Mouse (Mus musculus) frontal cortex, adult (tissue): ENCODE data around the gene Sik3.
A peak's percentile ranks its signal among the peaks of the same experiment; 100 is the strongest.

Source experiments
- ATAC-seq: cut with Nextera tagmentation; 2 replicates; pipeline ENCODE4 v1.9.2; 2017; ENCODE audit warnings: mild to moderate bottlenecking, moderate library complexity, mixed read lengths; ENCODE audit not compliant: low TSS enrichment

Sik3 gene

GRCm38 (mm10) chr9:46012091-46013008, at the start of gene Sik3, which contains the start of gene Pafah1b2:
Sik3 (plus strand) TSS chr9:46012820.
Pafah1b2 (minus strand) TSS chr9:46012690.
- ATAC-seq, result peak; percentile 78

GRCm38 (mm10) chr9:45963577-45963976, 49.0 kb upstream of the Sik3 start:
- ATAC-seq, result no peak

- ATAC-seq, result no peak
Observed at GRCm38 (mm10) chr9:45976884-45977283, 35.7 kb upstream of the Sik3 start.

DNA sequence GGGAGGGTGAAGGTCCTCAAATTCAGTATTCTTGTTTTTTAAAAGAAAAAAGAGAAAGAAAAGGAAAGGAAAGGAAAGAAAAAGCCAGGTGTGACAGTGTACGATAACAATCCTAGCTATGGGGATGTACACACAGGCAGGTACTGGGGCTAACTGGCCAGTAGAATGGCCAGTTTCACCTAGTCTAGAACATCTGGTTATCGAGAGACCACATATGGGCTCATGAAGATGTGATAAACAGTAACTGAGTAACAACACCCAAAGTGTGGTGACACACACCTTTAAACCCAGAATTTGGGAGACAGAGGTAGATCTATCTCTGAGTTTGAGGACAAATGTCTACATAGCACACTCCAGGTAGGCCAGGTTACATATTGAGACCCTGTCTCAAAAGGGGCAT, 32.8 kb upstream of the Sik3 start:
- ATAC-seq, result no peak

- ATAC-seq, result no peak
Observed at GRCm38 (mm10) chr9:45980611-45981010, 32.0 kb upstream of the Sik3 start.

- ATAC-seq, result no peak
Observed at GRCm38 (mm10) chr9:45981331-45981730, 31.3 kb upstream of the Sik3 start.

DNA sequence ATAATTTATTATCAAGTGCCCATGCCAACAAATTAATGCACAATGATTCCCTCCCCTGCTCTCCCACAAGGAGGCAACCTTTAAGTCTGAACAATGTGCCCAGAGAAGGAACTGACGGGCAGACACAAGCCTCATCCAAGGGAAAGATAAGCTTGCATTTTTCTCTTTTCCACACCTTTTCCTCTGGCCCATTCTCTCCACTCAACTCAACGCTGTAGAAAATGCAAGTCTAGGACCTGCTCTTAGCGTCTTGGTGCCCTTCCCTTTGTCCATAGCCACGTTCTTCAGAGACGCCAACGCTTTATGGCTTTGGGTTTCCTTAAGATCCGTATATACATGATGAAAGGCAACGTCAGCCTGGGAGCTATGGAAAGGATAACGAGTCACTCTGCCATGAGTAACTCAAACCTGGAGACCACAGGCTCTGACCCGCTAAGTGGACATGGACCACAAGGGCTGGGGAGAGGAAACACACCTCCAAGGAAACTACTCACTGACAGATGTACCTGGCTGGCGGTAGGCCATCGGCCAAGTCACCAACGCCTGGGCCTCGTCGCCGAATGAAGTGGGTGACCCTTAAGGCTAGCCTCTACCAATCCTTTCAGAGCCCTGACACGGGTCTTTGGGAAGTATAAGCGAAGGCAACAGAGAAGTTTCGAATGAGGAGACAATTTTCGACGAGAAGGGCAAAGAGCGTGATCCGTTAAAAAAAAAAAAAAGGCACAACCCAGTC, 28.8 kb upstream of the Sik3 start:
- ATAC-seq, result no peak

- ATAC-seq, result peak; percentile 97
Observed at GRCm38 (mm10) chr9:45984409-45985228, 28.0 kb upstream of the Sik3 start.

DNA sequence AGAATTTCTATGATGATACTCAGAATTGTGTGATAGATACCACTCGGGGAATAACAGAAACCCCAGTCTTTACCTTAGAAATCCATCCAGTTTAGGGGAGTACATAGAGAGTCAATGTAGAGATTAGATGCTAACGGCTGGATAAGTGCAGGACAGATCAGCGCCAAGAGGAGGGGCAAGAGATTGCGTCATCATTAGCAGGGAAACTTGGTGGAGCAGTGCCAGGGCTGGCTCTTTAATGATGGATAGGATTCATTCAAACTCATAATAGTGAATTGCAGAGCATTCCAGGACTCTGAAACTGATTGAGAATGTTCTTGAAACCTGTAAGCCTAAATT, 27.4 kb upstream of the Sik3 start:
- ATAC-seq, result peak; percentile 51; the same call in 1 of the 2 replicates

DNA sequence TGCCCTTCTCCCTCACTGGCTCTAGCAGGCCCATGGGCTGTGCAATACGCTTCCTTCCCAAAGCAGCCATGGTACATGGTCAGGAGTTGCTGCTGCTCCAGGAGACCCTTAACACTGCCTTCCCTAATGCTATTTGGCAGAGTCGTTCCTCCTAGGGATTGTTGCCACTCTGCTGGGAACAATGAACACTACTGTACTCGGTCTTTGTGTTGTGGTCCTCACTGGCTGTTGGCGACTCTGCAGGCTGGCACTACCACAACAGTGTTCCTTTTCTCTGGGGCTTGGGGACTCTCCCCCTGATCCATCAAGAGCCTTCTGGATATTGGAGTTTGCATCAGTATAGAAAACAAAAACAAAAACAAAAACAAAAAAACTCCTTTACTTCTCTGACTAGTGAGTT, 13.6 kb upstream of the Sik3 start:
- peak; percentile 47; the same call in 1 of the 2 replicates for ATAC-seq

- peak; percentile 64; the same call in 1 of the 2 replicates for ATAC-seq
Observed at GRCm38 (mm10) chr9:46003729-46004128, 8.9 kb upstream of the Sik3 start.

GRCm38 (mm10) chr9:46004529-46004928, 8.1 kb upstream of the Sik3 start:
- no peak for ATAC-seq

DNA sequence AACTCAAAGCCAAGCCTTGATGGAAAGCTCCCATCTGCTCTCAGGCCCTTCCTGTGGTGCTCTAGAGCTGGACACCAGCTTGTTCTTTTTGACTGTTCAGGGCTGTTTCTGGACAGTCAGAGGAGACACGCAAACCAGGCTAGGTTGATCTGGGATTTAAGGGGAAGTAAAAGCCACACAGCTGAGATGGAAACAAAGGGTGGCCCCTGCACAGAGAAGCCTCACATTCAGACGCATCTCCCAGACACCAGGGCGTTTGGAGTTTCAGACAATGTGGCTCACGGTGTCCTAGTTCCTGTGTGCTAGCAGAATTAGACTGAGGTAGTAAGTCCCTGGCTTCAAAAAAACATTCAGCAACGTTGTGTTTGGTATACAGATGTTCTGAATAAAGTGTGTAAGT, 6.4 kb upstream of the Sik3 start:
- no peak for ATAC-seq

DNA sequence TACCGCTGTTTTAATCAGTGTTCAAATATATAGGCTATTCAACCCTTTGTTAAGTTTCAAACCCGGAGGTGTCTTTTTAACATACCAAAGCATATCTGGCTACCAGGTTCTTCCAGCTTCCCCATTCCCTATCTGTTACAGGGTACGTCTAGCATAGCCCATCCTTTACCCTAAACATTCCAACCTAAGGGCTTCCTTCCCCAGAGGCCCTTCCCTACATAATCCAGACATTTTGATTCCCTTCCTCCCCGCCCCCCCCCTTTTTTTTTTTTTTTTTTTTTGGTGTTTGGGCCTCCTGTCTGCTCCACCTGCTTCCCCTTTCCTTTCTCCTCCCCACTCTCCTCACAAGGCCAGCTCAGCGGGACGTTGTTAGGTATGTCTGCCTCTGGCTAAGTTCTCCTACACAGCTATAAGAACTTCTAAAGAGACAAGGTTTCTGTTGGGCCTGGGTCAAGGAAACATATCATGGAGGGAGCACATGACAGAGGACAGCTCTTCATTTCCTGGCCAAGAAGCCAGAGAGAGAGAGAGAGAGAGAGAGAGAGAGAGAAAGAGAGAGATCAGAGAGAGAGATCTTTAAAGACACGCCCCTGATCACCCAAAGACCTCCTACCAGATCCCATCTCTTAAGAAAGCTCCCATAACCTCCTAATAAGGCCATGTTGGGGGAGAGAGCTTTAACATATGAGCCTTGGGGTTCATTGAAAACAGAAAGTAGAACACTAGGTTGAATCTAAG, 3.5 kb upstream of the Sik3 start:
- ATAC-seq, result no peak

- no peak for ATAC-seq
Observed at GRCm38 (mm10) chr9:46009669-46009983, 3.0 kb upstream of the Sik3 start.

DNA sequence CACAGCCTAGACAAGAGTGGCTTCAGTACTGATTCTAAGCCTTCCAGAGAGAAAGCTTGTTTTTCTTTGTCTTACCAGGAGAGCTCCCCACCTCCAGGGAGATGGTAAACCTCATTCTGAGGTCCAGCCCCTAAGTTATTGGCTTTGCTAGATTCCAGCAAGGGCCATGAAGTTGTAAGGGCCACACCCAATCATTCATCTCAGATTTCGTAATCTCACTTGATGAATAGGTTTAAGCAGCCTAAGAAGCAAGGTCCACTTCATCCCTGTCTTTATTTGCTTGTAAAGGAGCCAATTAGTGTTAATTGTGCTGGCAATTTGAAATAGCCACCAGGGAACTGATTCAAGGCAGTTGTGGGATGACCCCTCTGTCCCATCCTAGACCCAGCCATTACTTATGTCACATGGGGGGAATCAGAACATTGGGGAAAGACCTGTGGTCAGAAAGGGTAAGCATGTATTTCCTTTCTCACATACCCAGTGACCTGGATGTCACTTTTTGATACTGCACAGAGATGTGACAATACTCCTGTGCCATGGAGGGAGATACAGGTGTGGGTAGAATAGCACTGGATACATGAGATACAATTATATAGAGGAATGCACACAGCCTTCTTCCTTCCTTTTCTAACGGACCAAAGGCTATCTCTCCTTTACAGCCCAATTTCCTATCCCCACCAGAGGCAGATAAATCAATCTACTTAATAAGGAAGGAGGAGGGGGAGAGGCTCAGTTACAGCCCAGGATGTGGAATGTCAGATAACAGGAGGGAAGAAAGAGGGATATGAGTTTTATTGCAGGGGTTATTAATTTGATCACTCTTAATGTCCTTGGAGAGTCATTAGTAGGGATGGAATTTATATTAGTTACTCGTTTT, 1.3 kb upstream of the Sik3 start:
- ATAC-seq, result no peak

DNA sequence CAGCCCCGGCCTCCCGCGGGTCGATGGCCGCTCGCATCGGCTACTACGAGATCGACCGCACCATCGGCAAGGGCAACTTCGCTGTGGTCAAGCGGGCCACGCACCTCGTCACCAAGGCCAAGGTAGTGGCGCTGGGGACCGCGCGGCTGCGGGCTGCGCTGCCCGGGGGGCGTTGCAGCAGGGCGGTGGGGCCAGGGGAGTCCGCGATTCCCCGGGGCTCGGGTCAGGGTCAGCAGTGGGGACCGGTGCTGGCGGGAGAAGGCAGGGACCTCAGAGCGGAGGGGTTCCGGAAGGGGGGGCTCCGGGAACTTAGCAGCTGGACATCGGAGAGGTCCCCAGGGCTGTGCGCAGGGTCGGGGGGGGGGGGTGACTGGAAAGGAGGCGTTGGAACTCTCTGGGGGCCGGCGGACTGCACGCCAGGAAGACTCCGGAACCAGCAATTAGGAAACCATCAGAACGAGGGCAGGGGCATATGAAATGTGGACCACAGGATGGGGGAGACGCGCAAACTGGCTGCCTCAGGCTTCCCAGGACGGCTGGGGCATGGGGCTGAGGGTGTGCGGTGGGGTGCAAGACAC, 478 bp downstream of the Sik3 start:
- ATAC-seq, result no peak

DNA sequence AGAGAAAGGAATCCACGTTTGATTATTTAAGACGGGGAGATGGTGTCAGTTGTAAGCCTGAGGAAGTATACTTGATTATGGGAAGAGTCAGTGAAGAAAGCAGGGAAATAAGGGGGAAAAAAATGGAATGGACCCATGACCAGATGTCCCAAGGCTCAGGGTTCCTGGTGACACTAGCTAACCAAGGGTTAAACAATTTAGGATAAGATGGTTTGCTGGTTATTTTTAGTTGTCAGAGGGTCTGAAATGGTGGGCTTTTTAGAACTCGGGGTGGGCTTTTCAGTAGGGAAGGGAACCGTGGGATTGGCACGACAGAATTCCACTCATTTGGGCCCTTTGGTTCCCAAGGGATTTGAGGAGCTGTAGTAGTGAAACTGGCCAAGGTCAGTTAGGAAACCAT, 996 bp downstream of the Sik3 start:
- ATAC-seq, result no peak

DNA sequence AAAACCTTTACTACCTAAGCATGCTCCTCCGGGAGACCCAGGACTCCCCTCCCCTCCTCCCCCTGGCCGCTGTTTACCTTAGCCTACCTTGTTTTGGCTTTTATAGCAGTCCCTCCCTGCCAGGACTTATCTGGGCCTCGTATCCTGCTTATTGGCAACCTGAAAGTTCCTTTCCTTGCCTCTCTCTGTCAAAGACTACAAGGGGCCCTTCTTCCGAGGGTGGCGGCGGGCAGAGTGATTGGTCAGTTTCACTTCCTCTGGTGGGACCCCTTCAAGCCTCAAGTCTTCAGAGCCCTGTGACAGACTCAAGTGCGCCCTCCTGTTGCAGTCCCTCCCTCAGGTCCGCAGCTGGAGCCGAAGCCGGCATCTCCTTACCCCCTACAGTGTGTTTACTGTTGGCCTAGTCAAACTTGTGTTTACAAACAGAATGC, 1.6 kb downstream of the Sik3 start:
- ATAC-seq, result no peak

DNA sequence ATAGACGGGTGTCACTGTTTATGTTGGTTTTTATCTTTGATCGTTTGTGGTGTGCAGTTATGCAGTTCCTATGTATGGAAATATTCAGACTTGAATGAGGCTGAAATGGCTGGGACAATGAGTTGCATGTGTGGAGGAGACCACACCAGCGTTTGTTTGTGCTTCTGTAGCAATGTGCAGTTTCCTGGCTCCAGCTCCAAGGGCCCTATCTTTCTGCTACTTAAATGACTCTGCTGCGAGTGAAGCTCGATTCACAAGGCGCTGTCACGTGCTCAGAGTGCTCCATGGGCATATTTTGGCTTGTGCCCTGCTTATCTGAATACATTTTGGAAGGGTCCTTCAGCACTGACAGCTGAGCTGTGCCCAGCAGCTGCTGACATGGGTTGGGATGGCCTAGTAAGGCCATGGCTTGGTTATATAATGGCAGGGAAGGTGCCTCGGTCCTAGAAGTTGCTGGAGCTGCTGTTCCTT, 2.5 kb downstream of the Sik3 start:
- ATAC-seq, result peak; percentile 28; the same call in 1 of the 2 replicates
